Mouse (Mus musculus): ENCODE data around the gene Lrp6.

The Lrp6 gene

GRCm38 (mm10) chr6:134436955-134437354 is 129.8 kb downstream of the Lrp6 start:
- ATAC-seq (ENCODE audit: low TSS enrichment) = no peak

DNA sequence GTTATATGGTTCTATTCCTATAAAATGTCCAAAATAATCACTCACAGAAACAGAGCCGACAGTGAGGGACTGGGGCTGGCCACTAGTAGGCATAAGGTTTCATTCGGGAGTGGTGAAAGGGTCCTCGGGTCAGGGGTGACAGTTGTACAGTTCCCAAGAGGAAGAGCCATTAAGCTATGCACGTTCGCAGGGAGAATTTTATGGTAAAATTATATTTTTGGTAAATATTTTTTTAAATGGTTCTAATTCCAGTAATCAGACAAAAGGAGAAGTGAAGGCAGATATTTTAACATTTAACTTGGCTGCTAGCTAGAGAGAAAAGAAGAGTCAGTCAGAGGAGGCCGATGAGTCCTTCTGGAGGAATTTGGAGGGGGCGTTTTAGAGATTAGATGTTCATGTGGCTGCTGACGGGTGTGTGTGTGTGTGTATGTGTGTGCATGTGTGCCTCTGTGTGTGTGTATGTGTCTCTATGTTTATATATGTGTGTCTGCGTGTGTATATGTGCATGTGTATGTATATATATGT is 131.8 kb downstream of the Lrp6 start:
- ATAC-seq (ENCODE audit: low TSS enrichment) = no peak

DNA sequence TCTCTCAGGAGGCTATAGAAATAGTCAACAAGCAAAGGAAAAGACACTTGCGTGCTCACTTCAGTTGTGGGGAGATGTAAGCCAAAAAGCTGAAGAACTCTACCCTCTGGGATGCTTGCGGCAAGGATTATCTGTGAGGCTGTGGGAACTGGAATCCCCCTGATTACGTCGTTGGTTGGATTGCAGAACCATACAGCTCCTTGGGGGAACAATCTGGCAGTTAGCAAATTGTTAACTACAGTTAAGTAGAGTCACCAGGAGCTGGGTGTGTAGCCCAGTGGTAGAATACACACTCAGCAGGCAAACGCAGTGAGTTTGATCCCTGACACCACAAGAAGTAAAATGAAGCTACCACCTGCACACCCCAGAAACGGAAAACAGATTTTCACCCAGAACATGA is 132.7 kb downstream of the Lrp6 start:
- ATAC-seq (ENCODE audit: low TSS enrichment) = no peak

GRCm38 (mm10) chr6:134433281-134433680 is 133.5 kb downstream of the Lrp6 start:
- ATAC-seq (ENCODE audit: low TSS enrichment) = no peak

DNA sequence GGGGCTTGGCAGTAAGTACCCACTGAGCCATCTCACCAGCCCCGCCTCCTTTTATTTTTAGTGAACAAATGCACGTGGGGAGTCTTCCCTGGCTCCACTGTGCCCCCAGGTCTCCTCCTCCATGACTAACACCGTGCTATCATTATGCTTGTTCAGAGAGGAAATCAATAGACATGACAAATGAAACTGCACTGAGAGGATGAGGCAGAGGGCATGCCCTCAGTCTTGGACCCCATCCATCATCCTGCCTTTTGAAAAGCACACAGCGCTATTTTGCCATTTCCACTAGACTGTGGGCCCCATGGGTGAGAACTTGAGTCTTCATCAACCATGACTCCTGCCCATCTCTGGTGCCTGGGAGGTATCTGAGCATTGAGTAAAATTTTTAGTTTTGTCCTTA is 135.2 kb downstream of the Lrp6 start:
- ATAC-seq (ENCODE audit: low TSS enrichment) = no peak

DNA sequence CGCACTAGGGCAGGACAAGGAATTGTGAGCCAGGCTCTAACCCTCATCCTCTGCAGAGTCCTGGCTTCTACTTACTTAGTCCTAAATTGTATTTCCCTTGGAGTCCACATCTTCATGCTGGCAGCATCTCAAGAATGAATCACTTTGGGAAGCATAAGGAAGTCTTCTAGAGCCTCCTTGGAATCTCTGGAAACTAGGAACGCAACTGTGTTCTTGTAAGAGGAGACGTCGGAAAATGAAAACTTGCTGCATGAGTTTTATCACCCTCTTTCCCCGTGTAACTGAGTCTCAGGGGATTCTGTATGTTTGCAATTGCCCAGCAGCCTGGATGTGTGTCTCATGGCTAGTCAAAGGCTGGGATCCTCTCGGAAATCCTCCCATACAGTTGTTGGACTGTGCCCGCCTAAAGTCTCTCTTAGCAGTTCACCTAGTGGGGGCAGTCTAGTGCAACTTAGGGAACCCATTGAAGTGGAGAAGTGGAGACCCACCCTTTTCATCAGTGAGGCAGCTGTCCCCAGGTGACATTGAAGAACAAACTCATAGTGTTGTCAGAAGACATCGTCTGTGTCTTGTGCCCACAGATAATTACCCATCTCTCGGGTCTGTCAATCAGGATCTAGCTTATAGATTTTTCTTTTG is 136.5 kb downstream of the Lrp6 start:
- ATAC-seq (ENCODE audit: low TSS enrichment) = peak; percentile 46

DNA sequence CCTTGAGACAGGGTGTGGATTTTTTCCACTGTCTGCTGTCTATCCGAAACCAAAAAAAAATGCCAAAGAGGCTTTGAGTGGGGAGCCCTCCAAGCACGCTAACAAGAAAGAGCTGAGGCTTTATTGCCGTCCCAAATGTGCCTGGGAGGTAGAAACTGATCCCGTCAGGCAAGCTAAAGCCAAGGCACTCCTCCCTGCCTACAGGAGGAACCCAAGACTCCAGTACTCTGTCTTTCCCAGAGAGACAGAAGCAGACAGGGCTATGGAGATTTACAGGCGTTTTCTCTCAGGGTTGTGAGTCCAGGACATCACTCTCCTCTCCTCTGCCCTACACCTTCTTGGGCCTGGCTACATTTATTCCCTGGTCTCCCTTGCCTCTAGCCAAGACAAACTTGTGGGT is 138.3 kb downstream of the Lrp6 start:
- no peak for ATAC-seq (ENCODE audit: low TSS enrichment)

DNA sequence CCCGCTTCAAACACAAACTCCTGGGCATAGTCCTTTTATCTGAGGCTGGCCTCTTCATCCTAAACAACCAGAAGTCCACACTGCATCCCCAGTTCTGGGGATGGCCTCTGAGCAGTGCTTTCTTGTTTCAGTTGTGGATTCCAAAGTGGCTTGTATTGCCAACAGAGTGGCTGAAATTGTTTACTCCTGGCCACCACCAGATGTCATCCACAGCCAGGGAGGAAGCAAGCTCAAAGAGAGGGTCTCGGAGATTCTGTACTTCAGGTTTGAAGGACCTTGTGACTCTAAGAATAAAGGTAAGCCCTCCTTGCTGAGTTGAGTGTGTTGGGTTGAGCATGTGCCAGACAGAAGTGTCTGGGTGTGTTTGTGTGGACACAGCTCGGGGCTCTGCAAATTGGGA is 139.6 kb downstream of the Lrp6 start:
- no peak for ATAC-seq (ENCODE audit: low TSS enrichment)

- peak; percentile 96 for ATAC-seq (ENCODE audit: low TSS enrichment)
Observed at GRCm38 (mm10) chr6:134425216-134425717, 141.5 kb downstream of the Lrp6 start.

DNA sequence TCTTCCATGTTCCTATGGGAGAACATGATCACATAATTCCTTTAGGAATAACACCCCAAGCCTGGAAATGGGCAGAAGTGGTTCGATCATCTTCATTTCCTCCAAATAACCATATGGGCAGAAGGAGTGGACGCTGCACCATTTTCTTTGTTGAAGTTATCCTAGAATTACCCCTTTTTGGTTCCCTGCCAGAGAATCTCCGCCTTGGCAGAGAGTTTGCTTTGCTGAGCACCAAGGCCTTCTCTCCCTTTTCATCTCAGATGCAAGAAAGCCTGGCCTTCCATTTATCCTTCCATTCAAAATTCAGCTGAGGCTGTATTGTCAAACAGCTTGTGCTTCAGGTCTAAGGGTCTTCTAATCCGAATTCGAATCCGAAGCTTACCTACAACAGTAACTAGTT is 144.8 kb downstream of the Lrp6 start:
- ATAC-seq (ENCODE audit: low TSS enrichment) = no peak

GRCm38 (mm10) chr6:134420375-134420774 is 146.4 kb downstream of the Lrp6 start:
- no peak for ATAC-seq (ENCODE audit: low TSS enrichment)

- ATAC-seq (ENCODE audit: low TSS enrichment) = no peak
Observed at GRCm38 (mm10) chr6:134417886-134418285, 148.9 kb downstream of the Lrp6 start.

DNA sequence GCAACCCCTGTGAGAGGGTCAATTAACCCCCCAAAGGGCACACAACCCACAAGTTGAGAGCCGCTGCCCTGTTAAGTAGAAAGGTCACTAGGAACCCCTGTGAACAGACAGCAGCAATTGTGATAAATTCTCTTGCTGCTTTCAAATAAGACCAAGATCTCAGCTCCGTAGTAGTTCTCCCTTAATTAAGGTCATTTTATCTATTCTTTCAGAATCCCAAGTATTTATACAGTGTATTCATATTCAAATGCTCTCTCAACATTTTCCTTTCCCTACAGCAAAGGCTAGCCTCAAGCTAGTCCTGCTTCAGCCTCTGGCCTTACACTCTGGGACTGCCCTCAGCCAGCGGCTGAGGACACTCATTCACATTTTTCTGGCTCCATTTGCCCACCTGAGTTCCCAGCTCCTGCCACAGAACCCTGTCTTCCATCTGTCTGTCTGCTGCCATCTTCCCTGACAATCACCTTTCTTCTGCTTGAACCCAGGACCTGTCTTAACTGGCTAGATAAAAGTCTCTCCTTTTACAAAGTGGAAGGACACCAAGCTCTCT is 150.1 kb downstream of the Lrp6 start:
- ATAC-seq (ENCODE audit: low TSS enrichment) = no peak

GRCm38 (mm10) chr6:134414532-134414883 is 152.3 kb downstream of the Lrp6 start:
- ATAC-seq (ENCODE audit: low TSS enrichment) = no peak

GRCm38 (mm10) chr6:134413706-134414531 is 152.8 kb downstream of the Lrp6 start:
- no peak for ATAC-seq (ENCODE audit: low TSS enrichment)

DNA sequence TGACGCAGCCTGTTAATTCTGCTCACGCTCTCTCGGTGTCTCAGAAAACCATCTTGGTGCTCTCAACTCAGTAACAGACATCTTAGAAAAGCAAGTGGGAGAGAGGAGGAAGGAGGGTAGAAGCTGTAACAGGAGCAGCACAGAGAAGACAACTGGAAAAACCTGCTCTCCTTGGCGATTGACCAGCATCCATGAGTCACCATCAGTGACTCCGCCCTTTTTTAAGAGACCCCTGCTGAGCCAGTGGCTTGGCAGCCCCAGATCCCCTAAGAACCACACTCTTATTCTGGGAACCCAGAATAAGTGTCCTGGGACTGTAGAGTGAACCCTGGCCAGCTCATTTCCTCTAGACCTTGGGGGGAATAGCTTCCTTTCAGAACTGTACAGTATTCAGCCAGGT is 159.5 kb downstream of the Lrp6 start:
- ATAC-seq (ENCODE audit: low TSS enrichment) = no peak

DNA sequence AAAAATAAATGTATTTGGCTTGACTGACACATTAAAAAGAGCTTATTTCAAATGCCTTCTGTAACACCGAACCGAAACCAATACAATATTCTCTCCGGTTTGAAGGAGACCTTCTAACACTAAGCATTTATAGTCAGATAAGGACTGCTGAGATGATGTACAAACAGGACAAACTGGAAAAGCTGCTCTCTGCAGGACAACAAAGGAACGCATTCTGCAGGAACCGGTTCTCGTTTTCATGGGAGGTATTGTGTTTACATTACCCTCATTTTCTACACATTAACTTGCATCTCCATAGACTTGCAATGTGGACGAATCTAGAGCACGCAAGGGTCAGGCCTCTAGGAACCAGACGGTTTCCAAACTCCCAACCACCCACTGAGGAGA is 163.1 kb downstream of the Lrp6 start:
- no peak for ATAC-seq (ENCODE audit: low TSS enrichment)

GRCm38 (mm10) chr6:134402914-134403683 is 163.7 kb downstream of the Lrp6 start:
- peak; percentile 91 for ATAC-seq (ENCODE audit: low TSS enrichment)
